Mouse (Mus musculus): ENCODE results near the gene Otud7b. TPM values are rescaled to one million over a fixed set of nuclear protein-coding genes. Genes with fewer than 3 reads are reported as not detected.

Gene Otud7b
- total RNA-seq (2017), result 10.9 and 11.8 TPM in 2 replicates

DNA sequence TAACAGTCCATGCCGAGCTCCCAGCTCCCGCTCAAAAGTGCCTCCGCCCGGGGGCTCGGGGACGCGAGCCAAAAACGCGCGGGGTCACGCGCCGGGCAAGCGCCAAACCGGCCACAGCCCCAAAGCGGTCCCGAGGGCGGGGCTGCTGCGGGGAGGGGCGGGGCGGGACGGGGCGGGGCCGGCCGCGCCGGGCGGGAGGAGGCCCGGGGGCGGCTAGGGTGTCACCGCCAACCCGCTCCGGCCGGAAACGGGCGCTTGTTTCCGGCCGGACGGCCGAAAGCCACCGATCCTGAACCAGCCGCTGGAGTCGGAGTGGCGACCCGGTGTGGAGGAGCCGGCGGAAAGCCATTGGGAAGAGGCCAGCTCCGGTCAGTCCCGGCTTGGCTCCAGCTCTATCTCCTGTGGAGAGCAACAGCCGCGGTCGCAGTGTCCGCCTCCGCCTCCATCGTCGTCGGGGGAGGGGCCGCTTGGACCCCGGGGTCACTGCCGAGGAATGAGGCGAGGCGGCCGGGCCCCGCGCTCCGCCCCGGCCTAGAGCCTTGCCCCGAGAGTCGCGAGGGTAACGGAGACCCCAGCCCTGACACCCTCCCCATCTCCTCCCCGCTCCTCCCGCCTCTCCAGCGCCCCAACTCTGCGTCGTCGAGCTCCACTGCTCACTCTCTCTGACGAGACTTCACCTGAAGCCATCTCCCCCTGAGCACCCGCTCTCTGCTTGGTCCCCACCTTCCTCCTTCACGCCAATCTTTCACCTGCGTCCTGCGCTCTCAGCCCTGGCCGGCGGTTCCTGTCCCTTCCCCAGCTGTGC, at the start of gene Otud7b:
Gene Otud7b (plus strand): TSS at position 267 of the 805 bp plus-strand sequence.
- peak; percentile 46 for ATAC-seq (replicated peaks; ENCODE audit: low read depth, poor library complexity, severe bottlenecking)

DNA sequence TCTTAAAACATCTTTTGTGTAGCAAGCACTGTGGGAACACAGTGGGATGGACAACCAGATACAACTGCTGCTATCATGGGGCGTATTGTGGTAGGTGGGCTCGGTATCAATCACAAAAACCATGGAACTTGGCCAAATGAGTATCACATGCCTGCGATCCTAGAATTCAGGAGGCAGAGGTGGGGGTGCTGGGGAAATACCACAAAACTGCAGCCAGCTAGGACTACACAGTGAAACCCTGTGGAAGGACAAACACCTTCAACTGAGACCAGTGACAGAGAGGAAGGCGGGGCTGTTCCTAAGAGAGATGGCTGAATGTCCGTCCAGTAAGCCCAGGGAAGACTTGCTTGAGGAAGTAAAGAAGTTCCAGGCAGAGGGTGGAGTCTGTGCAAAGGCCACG, 49.0 kb upstream of the Otud7b start:
- ATAC-seq (replicated peaks; ENCODE audit: low read depth, poor library complexity, severe bottlenecking), result no peak

DNA sequence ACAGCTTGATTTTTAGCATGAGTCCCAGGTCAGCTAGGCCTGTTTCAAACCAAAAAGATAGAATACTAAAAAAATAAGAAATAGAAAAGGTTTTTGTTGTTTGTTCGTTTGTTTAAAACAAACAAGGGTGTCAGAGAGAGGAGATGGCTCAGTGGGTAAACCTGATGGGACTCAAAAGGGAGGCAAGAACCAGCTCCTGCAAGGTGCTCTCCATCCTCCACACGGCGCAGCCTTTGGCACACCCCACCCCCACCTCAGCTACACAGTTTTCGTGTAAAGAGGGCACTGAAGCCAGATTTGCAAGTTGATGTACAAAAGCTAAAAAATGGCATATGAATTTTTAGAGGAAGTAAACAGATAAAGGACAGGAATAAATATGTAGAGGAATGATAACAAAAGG, 48.3 kb upstream of the Otud7b start:
- no peak for ATAC-seq (replicated peaks; ENCODE audit: low read depth, poor library complexity, severe bottlenecking)

DNA sequence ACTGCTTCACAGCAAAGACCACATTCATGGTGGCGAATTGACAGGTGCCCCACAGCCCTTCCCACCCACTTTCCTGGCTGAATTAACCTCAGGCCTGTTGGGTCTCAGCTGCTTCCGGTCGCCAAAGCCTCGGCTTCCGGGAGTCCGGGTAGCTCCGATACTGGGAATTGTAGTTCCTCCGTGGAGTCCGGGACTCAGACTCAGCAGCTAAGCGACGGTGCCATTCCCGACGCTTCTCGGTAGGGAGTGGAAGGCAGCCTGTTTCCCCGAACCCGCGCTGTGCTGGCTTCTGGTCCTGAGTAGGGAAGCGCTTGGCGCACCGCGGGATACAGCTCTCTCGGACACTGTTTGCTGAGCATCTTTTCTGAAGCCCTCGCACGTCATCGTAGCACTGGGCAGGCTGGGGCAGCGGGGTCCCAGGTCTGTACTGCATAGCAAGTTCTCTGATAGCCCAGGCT, 46.6 kb upstream of the Otud7b start:
- peak; percentile 93 for ATAC-seq (replicated peaks; ENCODE audit: low read depth, poor library complexity, severe bottlenecking)

DNA sequence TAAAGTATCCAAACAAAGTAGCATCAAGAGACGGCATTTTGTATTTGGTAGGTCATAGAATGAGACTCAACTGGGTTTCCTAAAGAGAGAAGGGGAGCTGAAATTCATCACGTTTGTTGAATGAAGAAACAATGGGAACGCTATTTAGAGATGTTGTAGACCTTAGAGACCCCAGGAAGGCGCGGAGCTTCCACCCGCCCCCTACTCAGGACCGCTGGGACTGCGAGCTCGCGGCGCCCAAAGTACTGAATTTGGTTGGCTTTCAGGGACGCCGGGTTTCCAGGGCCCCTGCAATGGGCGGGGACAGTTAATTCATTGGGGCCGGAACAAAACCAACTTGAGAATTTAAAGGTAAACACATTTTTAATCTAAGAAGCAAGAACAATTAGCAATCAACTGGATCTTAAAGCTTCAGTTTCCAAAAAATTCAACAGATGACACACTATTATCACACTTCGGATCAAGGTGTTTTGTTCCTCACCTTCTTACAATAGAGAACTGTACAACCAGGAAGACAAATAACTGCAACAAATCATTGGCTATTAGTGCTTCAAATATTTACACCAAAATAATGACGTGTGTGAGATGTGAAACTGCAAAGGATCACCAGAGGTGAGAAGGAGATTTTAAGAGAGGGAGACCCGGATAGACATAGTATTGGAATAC, 46.0 kb upstream of the Otud7b start, which contains the start of gene Vps45:
Gene Vps45 (minus strand): TSS at position 236 of the 666 bp plus-strand sequence.
- peak; percentile 75 for ATAC-seq (replicated peaks; ENCODE audit: low read depth, poor library complexity, severe bottlenecking)

DNA sequence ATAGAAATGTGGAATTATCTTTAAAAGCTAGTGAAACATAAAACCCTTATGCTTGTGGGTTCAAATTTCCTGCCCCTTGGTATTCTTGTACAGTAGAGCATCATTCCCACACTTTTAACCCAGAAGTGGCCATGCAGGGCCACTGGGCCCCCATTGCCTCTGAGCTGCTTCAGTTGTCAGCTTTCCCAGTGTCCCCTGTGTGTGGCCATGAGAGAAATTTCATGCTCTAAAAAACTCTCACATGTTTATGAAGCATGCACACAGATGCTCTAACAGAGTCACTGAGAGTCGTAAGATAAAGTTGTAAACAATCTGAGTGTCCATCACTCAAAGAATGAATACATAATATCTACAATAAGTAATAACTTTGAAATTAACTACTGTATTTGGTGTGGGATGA, 44.2 kb upstream of the Otud7b start:
- no peak for ATAC-seq (replicated peaks; ENCODE audit: low read depth, poor library complexity, severe bottlenecking)

DNA sequence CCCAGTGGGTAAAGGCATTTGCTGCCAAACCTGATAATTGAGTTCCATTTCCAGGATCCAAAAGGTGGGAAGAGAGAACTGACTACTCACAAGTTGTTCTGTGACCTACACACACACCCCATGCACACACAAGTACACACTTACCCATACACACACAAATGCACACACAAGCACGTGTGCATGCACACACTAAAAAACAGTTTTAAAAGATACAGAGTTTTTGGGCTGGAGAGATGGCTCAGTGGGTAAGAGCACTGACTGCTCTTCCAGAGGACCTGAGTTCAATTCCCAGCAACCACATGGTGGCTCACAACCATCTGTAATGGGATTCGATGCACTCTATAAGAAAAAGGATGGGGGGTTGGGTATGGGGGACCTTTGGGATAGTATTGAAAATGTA, 41.0 kb upstream of the Otud7b start:
- ATAC-seq (replicated peaks; ENCODE audit: low read depth, poor library complexity, severe bottlenecking), result no peak

DNA sequence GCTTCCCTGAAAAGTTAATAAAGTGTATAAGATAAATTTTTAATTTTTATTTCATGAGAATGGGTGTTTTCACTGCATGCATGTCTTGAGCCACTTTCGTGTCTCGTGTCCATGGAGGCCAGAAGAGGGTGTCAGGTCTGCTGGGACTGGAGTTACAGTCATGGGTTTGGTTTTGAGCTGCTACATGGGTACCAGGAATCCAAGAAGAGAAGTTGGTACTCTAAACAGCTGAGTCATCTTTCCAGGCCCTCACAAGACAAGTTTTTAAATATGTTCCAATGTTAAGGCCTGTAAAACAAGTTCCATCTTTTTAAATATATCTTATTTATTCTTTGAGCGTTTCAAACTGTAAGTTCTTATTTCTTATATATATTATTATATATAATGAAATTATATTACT, 40.1 kb upstream of the Otud7b start:
- no peak for ATAC-seq (replicated peaks; ENCODE audit: low read depth, poor library complexity, severe bottlenecking)

DNA sequence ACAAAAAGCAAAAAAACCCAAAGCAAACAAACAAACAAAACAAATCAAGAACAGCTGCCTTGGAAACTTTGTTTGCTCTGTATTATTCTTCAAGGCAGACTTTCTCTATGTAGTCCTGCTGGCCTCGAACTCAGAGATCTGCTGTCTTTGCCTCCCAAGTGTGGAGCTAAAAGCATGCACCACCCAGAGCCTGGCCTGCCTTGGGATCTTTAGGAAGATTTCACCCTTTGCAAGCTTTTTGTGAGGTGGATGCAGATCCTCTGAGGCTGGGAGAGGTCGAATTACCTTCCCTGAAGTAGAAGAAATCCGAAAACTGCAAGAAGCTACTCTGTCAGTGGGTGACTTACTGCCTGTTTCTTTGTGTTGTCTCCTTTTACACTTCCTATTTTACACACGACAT, 39.2 kb upstream of the Otud7b start:
- no peak for ATAC-seq (replicated peaks; ENCODE audit: low read depth, poor library complexity, severe bottlenecking)

DNA sequence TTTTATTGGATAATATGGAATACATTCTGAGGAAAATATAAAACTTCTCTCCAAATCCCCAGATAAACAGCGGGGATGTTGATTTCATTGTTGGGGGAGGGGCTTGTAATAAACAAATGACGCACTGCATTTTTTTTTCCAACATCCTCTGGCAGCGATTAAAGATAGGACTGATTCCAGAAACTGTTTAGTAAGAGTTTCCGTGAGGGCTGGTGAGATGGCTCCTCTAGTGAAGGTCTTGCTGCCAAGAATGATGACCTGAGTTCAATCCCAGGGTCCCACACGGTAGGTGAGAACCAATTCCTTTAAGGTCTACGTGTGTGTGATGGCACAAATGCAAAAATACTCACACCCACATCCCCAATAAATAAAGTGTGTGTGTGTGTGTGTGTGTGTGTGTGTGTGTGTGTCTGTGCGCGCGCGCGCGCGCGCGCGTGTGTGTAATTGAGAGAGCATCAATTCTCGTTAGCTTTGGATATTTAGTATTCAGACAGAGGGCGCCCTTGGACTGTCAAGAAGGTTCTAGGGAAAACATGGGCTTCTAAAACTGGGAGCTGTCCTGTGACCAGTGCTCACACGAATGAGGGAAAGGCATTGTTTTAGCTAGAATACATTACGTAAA, 38.5 kb upstream of the Otud7b start:
- peak; percentile 74 for ATAC-seq (replicated peaks; ENCODE audit: low read depth, poor library complexity, severe bottlenecking)

DNA sequence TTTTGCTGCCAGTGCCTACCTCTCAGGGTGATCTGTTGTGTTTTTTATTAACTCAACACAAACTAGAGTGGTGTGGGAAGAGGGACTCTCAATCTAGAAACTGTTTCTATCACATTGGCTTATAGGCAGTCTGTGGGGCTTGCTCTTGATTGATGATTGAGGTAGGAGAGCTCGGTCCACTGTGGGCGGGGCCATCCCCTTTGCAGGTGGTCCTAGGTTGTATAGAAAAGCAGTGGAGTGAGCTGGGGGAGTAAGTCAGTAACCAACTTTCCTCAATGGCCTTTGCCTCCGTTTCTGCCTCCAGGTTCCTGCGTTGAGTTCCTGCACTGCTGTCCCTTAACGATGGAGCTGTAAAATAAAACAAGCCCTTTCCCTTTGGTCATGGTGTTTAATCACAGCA, 37.6 kb upstream of the Otud7b start:
- no peak for ATAC-seq (replicated peaks; ENCODE audit: low read depth, poor library complexity, severe bottlenecking)

DNA sequence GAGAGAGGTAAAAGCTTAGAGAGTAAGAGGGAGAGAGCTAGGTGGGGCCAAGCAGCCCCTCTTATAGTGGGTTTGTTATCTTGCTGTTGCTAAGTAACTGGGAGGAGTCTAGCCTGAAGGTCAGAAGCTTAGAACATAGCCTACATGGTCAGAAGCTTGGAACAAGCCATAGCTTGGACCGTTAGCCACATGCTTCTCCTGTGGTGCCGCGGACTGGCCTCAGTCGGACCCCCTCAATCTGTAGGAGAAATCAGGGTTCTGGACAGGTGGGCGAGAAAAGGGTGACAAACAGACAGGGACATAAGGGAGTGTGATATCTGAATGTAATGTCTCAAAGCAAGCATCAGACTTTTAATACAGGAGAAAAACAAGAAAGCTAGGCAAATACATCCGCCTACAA, 35.3 kb upstream of the Otud7b start:
- no peak for ATAC-seq (replicated peaks; ENCODE audit: low read depth, poor library complexity, severe bottlenecking)

DNA sequence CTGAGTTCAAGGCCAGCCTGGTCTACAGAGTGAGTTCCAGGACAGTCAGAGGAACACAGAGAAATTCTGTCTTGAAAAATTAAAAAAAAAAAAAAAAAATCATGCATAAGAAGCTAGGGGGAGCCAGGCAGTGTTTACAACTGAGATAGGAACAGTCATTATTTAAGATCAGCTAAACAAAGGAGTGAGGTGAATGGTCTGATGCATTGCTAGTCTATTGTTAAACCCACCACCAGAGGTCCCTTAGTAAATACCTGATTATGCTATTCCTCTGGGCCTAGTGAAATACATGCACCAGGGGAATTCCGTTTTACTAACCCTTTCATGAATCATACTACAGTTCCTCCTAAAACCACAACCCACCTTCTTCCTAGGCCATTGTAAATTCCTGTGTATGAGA, 34.8 kb upstream of the Otud7b start:
- no peak for ATAC-seq (replicated peaks; ENCODE audit: low read depth, poor library complexity, severe bottlenecking)

DNA sequence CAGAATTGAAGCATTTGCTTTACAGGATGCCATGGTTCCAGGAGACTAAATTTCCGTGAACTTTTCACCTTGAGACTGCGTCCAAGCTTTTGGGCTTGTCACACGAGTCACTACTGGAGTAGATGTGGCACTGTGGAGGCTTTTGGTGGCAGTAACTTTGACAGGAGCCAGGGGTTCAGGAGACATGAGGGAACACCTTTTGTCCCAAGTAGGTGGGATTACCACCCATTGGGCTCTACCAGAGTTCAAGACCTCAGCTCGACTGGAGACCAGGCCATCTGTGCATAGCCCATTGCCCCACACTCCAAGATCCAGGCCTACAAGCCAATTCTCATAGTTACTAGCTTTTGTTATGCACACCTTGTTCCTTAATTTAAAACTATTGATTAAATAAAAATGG, 34.1 kb upstream of the Otud7b start:
- ATAC-seq (replicated peaks; ENCODE audit: low read depth, poor library complexity, severe bottlenecking), result no peak

DNA sequence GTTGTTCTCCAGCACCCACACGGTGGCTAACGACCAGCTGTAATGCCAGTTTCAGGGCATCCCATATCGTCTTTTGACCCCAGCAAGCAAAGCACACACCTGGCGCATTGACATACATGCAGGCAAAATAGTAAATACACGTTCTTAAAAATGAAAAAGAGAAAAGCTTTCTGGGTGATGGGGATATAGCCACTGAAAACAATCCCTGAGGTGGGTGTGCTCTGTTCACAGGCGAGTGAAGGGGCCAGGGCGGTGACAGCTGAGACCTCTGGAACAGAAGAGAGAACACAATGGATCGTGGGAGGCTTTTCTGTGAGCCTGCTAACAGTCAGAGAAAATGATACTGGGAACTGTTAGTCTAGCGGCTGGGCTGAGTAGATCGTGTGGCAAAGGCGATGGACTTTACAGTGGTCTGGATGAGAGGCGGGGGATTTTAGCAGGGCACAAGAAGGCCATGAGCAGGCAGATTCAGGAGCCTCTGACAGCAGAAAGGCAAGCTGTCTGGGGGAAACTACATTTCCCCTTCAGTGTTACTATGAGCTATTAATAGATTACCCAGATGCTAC, 31.3 kb upstream of the Otud7b start:
- ATAC-seq (replicated peaks; ENCODE audit: low read depth, poor library complexity, severe bottlenecking), result no peak

DNA sequence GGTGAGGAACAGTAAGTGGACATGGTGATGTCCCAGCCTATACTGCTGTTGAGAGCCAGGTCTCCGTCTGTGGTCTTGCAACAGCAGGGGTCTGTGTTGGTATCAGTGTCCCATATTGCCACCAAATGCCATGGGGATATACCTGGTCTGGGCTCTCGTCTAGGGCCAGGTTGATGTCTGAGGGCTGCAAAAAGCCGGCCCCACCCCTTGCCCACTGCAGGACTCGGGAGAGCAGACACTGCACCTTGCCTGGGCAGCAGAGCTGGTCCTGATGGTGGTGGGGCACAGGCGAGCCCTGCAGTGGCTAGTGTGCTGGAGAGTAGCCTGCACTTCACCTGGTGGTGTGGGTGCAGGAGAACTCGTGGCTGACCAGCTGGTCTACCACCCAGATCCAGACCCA, 26.3 kb upstream of the Otud7b start:
- ATAC-seq (replicated peaks; ENCODE audit: low read depth, poor library complexity, severe bottlenecking), result no peak

DNA sequence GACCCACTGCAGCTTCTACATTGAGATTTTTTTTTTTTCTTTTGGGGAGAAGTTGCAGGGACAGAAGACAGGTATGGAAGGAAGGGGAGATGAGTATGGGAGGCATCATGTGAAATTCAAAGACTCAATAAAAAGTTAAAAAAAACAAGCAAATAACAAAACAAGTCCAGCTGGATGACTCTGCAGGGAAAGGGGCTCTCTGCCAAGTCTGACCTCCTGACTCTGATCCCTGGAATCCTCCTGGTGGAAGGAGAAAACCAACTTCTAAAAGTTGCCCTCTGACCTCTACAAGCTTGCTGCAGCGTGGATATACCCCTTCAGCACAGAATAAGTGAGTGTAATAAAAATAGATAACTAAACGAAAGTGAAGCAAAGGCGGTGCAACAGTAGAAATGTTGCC, 25.6 kb upstream of the Otud7b start:
- ATAC-seq (replicated peaks; ENCODE audit: low read depth, poor library complexity, severe bottlenecking), result no peak

DNA sequence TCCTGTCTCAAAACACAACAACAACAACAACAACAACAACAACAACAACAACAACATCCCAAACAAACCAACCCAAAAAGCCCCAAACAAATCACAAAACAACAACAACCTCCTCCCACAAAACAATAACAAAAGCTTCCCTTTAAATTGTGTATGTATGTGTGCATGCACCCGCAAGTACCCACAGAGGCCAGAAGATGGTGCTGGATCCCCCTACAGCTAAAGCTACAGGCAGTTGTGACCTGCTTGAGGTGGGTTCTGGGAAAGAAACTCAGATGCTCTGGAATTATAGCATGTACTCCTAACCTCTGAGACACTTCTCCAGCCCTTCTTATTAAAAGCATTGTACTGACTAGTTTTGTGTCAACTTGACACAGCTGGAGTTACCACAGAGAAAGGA, 23.3 kb upstream of the Otud7b start:
- ATAC-seq (replicated peaks; ENCODE audit: low read depth, poor library complexity, severe bottlenecking), result peak; percentile 87

DNA sequence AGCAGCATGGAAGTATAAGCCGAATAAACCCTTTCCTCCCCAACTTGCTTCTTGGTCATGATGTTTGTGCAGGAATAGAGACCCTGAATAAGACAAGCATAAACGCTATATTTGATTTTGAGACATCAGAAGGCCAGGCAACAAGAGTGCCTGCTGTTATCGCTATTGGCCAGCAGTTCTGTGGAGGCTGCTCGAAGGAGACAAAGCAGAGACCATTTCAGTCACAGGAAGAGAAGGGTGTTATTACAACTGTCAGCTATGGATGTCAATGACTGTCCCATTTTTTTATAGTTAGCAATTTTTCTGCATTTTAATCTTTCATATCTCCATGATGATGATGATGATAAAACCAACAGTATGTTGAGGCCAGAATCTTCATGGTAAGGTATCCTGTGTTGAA, 22.7 kb upstream of the Otud7b start:
- ATAC-seq (replicated peaks; ENCODE audit: low read depth, poor library complexity, severe bottlenecking), result no peak

DNA sequence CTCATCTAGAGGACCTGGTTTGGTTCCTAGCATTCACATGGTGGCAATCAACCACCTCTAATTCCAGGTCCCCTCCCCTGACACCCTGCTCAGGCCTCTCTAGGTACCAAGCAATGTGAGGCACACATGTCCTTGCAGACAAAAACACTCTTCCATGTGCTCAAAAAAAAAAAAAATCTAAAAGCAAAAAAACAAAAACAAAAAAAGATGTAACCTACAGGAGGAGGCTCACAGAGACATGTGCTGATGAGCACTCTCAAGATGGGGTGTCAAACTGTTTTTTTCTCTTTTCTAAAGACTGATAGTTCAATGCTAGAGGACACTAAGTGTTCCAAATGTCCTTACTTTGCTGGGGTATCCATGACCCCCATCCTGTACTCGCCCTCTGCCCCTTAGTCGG, 22.2 kb upstream of the Otud7b start:
- ATAC-seq (replicated peaks; ENCODE audit: low read depth, poor library complexity, severe bottlenecking), result no peak
